Mouse (Mus musculus): Measurements from ENCODE around the gene Cxcl17. TPM values are rescaled to one million over a fixed set of nuclear protein-coding genes. Genes with fewer than 3 reads are reported as not detected.
A peak's percentile ranks its signal among the peaks of the same experiment; 100 is the strongest.

Gene Cxcl17
- total and polyA plus RNA-seq, 2 experiments: not detected

GRCm38 (mm10) chr7:25419943-25420342 is 7.3 kb upstream of the Cxcl17 start:
- peaks cover 8% of the 10 kb centered on the region; the same call in 1 of the 2 replicates for H3K4me1 ChIP-seq (ENCODE audit: control insufficient read depth, insufficient read depth, low read length)
- no peaks in the 10 kb centered on the region for H3K27me3 ChIP-seq (ENCODE audit: control insufficient read depth, insufficient read depth, low read length)
- no peak overlapping the region for H3K9ac ChIP-seq (ENCODE audit: low read depth, low read length)
- H3K27ac ChIP-seq (replicated peaks; ENCODE audit: insufficient read depth, low read depth, low read length): peak overlapping the region; percentile 56
- no peaks in the 10 kb centered on the region for H3K36me3 ChIP-seq (ENCODE audit: control insufficient read depth, insufficient read depth, low read length)
- peak; percentile 88 for DNase-seq (ENCODE audit: extremely low read depth, low read depth, low spot score)
- WGBS: 29% methylated on average over 4 of the region's 4 CpGs
- no peak for TF ChIP-seq CTCF (IDR thresholded peaks at IDR 0.05; ENCODE audit: low read depth, low read length)
- H3K79me2 ChIP-seq (ENCODE audit: control insufficient read depth, insufficient read depth, low read length): no peaks in the 10 kb centered on the region
- H3K4me3 ChIP-seq (ENCODE audit: insufficient read depth, low read depth, low read length): no peak overlapping the region

GRCm38 (mm10) chr7:25419536-25419935 is 6.8 kb upstream of the Cxcl17 start:
- H3K27ac ChIP-seq (replicated peaks; ENCODE audit: insufficient read depth, low read depth, low read length): peak overlapping the region; percentile 6; the same call in 1 of the 2 replicates
- TF ChIP-seq CTCF (IDR thresholded peaks at IDR 0.05; ENCODE audit: low read depth, low read length) (no peak), POLR2A (IDR thresholded peaks at IDR 0.05; ENCODE audit: extremely low read depth, insufficient read depth, low read length) (no peak)
- 77% methylated on average over 8 of the region's 8 CpGs for WGBS

GRCm38 (mm10) chr7:25417597-25417996 is 4.9 kb upstream of the Cxcl17 start:
- no peak overlapping the region for H3K9ac ChIP-seq (ENCODE audit: low read depth, low read length)
- no peaks in the 10 kb centered on the region for H3K27me3 ChIP-seq (ENCODE audit: control insufficient read depth, insufficient read depth, low read length)
- H3K79me2 ChIP-seq (ENCODE audit: control insufficient read depth, insufficient read depth, low read length): no peaks in the 10 kb centered on the region; the same call in 1 of the 2 replicates
- WGBS: 85% methylated on average over 1 of the region's 1 CpGs
- no peak overlapping the region for H3K27ac ChIP-seq (replicated peaks; ENCODE audit: insufficient read depth, low read depth, low read length)
- DNase-seq (ENCODE audit: extremely low read depth, low read depth, low spot score): peak; percentile 33
- H3K36me3 ChIP-seq (ENCODE audit: control insufficient read depth, insufficient read depth, low read length): no peaks in the 10 kb centered on the region
- TF ChIP-seq POLR2A (IDR thresholded peaks at IDR 0.05; ENCODE audit: extremely low read depth, insufficient read depth, low read length): no peak
- TF ChIP-seq CTCF (IDR thresholded peaks at IDR 0.05; ENCODE audit: low read depth, low read length): peak; percentile 60; the same call in 1 of the 2 replicates
- H3K4me3 ChIP-seq (ENCODE audit: insufficient read depth, low read depth, low read length): no peak overlapping the region
- peaks cover 8% of the 10 kb centered on the region; the same call in 1 of the 2 replicates for H3K4me1 ChIP-seq (ENCODE audit: control insufficient read depth, insufficient read depth, low read length)

More at GRCm38 (mm10) chr7:25419536-25419935, 6.8 kb upstream of the Cxcl17 start:
- Histone ChIP-seq H3K4me1 (ENCODE audit: control insufficient read depth, insufficient read depth, low read length) (peaks cover 8% of the 10 kb centered on the region; the same call in 1 of the 2 replicates), H3K9ac (ENCODE audit: low read depth, low read length) (no peak overlapping the region), H3K79me2 (ENCODE audit: control insufficient read depth, insufficient read depth, low read length) (no peaks in the 10 kb centered on the region), H3K27me3 (ENCODE audit: control insufficient read depth, insufficient read depth, low read length) (no peaks in the 10 kb centered on the region), H3K36me3 (ENCODE audit: control insufficient read depth, insufficient read depth, low read length) (no peaks in the 10 kb centered on the region), H3K4me3 (ENCODE audit: insufficient read depth, low read depth, low read length) (no peak overlapping the region)
- no peak for DNase-seq (ENCODE audit: extremely low read depth, low read depth, low spot score)

- no peaks in the 10 kb centered on the region; the same call in 1 of the 2 replicates for H3K79me2 ChIP-seq (ENCODE audit: control insufficient read depth, insufficient read depth, low read length)
- WGBS: 79% methylated on average over 3 of the region's 3 CpGs
- H3K4me1 ChIP-seq (ENCODE audit: control insufficient read depth, insufficient read depth, low read length): peaks cover 8% of the 10 kb centered on the region
- no peak overlapping the region for H3K9ac ChIP-seq (ENCODE audit: low read depth, low read length)
- no peaks in the 10 kb centered on the region for H3K27me3 ChIP-seq (ENCODE audit: control insufficient read depth, insufficient read depth, low read length)
- no peaks in the 10 kb centered on the region for H3K36me3 ChIP-seq (ENCODE audit: control insufficient read depth, insufficient read depth, low read length)
- no peak overlapping the region for H3K27ac ChIP-seq (replicated peaks; ENCODE audit: insufficient read depth, low read depth, low read length)
- DNase-seq (ENCODE audit: extremely low read depth, low read depth, low spot score): no peak
- TF ChIP-seq POLR2A (IDR thresholded peaks at IDR 0.05; ENCODE audit: extremely low read depth, insufficient read depth, low read length): no peak
- TF ChIP-seq CTCF (IDR thresholded peaks at IDR 0.05; ENCODE audit: low read depth, low read length): no peak
- H3K4me3 ChIP-seq (ENCODE audit: insufficient read depth, low read depth, low read length): no peak overlapping the region
These were observed 825 bp downstream of the Cxcl17 start for GRCm38 (mm10) chr7:25411861-25412260.

GRCm38 (mm10) chr7:25410969-25411615 is 1.6 kb downstream of the Cxcl17 start:
- Histone ChIP-seq H3K36me3 (ENCODE audit: control insufficient read depth, insufficient read depth, low read length) (no peaks in the 10 kb centered on the region), H3K27ac (replicated peaks; ENCODE audit: insufficient read depth, low read depth, low read length) (peak overlapping the region; percentile 67), H3K9ac (ENCODE audit: low read depth, low read length) (no peak overlapping the region), H3K4me1 (ENCODE audit: control insufficient read depth, insufficient read depth, low read length) (peaks cover 8% of the 10 kb centered on the region), H3K79me2 (ENCODE audit: control insufficient read depth, insufficient read depth, low read length) (no peaks in the 10 kb centered on the region; the same call in 1 of the 2 replicates), H3K4me3 (ENCODE audit: insufficient read depth, low read depth, low read length) (no peak overlapping the region), H3K27me3 (ENCODE audit: control insufficient read depth, insufficient read depth, low read length) (no peaks in the 10 kb centered on the region)
- 81% methylated on average over 1 of the region's 1 CpGs for WGBS
- TF ChIP-seq POLR2A (IDR thresholded peaks at IDR 0.05; ENCODE audit: extremely low read depth, insufficient read depth, low read length): no peak
- peak; percentile 77 for DNase-seq (ENCODE audit: extremely low read depth, low read depth, low spot score)

- TF ChIP-seq CTCF (IDR thresholded peaks at IDR 0.05; ENCODE audit: low read depth, low read length) (peak; percentile 22; the same call in 1 of the 2 replicates), POLR2A (IDR thresholded peaks at IDR 0.05; ENCODE audit: extremely low read depth, insufficient read depth, low read length) (no peak)
- no peak for DNase-seq (ENCODE audit: extremely low read depth, low read depth, low spot score)
- H3K79me2 ChIP-seq (ENCODE audit: control insufficient read depth, insufficient read depth, low read length): no peaks in the 10 kb centered on the region; the same call in 1 of the 2 replicates
- H3K9ac ChIP-seq (ENCODE audit: low read depth, low read length): no peak overlapping the region
- H3K36me3 ChIP-seq (ENCODE audit: control insufficient read depth, insufficient read depth, low read length): no peaks in the 10 kb centered on the region
- 67% methylated on average over 4 of the region's 4 CpGs for WGBS
- no peaks in the 10 kb centered on the region for H3K27me3 ChIP-seq (ENCODE audit: control insufficient read depth, insufficient read depth, low read length)
- H3K4me3 ChIP-seq (ENCODE audit: insufficient read depth, low read depth, low read length): no peak overlapping the region
- H3K27ac ChIP-seq (replicated peaks; ENCODE audit: insufficient read depth, low read depth, low read length): no peak overlapping the region
- H3K4me1 ChIP-seq (ENCODE audit: control insufficient read depth, insufficient read depth, low read length): peaks cover 8% of the 10 kb centered on the region
These were observed 3.4 kb downstream of the Cxcl17 start for GRCm38 (mm10) chr7:25409114-25409760.
